Mouse (Mus musculus) embryonic facial prominence, embryonic 10.5 days (tissue): Measurements from ENCODE around the gene T. TPM values are rescaled to one million over a fixed set of nuclear protein-coding genes. Genes with fewer than 3 reads are reported as not detected.

Experiments used
- DNase-seq: peaks from one replicate; pipeline ENCODE4 v3.0.0-alpha.2; 2017; ENCODE audit warnings: low spot score
- H3K27ac ChIP-seq: fragments of 300-500 bp; sonication (generic); replicated peaks from 2 replicates; pipeline ENCODE4 v1.5.1; 2016; ENCODE audit warnings: mild to moderate bottlenecking
- H3K27me3 ChIP-seq: fragments of 300-500 bp; sonication (generic); replicated peaks from 2 replicates; pipeline ENCODE4 v1.6.1; 2016; ENCODE audit warnings: low read depth, mild to moderate bottlenecking; ENCODE audit not compliant: poor library complexity, severe bottlenecking
- H3K36me3 ChIP-seq: fragments of 300-500 bp; sonication (generic); replicated peaks from 2 replicates; pipeline ENCODE4 v1.6.1; 2016; ENCODE audit warnings: mild to moderate bottlenecking, moderate library complexity
- H3K4me1 ChIP-seq: fragments of 300-500 bp; sonication (generic); 2 replicates; pipeline ENCODE4 v1.6.1; 2016
- H3K4me3 ChIP-seq: fragments of 300-500 bp; sonication (generic); 2 replicates; pipeline ENCODE4 v1.5.1; 2016; ENCODE audit warnings: mild to moderate bottlenecking, moderate library complexity
- H3K9me3 ChIP-seq: fragments of 300-500 bp; sonication (generic); 2 replicates; pipeline ENCODE4 v1.6.1; 2016; ENCODE audit warnings: mild to moderate bottlenecking
- WGBS: fragments of 180-500 bp; shearing (Covaris S2); methylation state at CpG from one replicate; pipeline ENCODE4 v1.1.7; 2016; 5-methylcytosine and 5-hydroxymethylcytosine counted together
- polyA plus RNA-seq: library from polyadenylated mRNA; unstranded; fragments of >200 nt; fragmentation: Nextera tagmentation; extraction: Ambion mirVana; gene quantifications from 2 replicates; pipeline ENCODE4 v1.2.1, GENCODE M21; 2016

Gene T
- polyA plus RNA-seq, 1 experiment from 2014 or later = 0.39 TPM

DNA sequence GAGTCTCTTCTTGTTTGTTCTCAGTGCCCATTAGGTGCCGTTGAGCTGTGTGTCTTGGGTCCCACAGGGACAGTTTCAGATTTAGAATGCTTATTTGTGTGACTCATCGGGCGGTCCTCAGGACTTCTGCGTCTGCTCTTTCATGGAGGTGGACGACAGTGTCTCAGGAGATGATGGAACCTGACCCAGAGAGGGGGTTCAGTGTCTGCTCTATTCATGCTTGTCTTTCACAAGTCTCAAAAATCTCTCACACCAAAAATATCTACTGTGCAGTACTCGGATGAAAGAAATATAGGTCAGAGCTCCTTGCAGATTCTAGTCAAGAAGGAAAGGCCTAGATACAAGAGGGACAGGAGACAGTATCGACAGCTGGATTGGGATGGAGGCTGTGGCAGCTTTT, 48.7 kb downstream of the T start:
- DNase-seq = no peak
- Histone ChIP-seq H3K27ac (no peak overlapping the region), H3K36me3 (no peaks in the 10 kb centered on the region), H3K27me3 (no peaks in the 10 kb centered on the region), H3K4me1 (no peaks in the 10 kb centered on the region), H3K4me3 (no peak overlapping the region), H3K9me3 (no peaks in the 10 kb centered on the region)
- 80% methylated on average over 7 of the region's 7 CpGs for WGBS

DNA sequence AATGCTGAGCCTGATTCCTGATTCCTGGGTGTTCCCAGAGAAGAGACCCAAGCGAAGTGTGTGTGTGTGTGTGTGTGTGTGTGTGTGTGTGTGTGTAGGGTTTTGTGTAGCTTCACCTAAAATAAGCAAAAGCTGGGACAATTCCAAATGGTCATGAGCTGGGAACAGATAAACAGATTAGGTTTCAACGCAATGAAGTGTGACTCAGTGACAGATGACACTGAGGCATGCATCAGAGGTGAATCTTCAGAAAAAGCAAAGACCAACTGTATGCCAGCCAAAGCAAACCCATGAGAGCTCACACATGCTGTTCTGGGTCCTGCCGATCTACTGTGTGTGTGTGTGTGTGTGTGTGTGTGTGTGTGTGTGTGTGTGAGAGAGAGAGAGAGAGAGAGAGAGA, 50.0 kb downstream of the T start:
- H3K9me3 ChIP-seq = no peaks in the 10 kb centered on the region
- H3K36me3 ChIP-seq = no peaks in the 10 kb centered on the region
- H3K27ac ChIP-seq = no peak overlapping the region
- no peak overlapping the region for H3K4me3 ChIP-seq
- H3K4me1 ChIP-seq = no peaks in the 10 kb centered on the region
- H3K27me3 ChIP-seq = no peaks in the 10 kb centered on the region
- 78% methylated on average over 3 of the region's 3 CpGs for WGBS
- no peak for DNase-seq

DNA sequence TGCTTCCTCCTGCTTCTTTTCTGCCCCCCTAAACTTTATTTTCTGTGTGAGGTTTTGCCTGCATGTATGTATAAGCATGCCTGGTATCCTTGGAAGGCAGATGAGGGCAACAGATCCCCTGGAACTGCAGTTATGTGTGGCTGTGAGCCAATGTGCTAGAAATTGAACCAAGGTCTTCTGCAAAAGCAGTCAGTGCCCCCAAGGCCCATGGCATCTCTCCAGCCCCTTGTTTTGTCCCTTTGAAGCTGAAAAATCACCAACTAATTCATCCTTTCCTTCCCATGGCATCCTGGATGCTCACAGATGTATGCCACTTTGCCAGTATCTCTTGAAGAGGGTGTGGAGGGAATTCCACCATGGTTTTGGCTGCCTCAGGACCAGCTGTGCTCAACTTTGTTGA, 50.9 kb downstream of the T start:
- no peaks in the 10 kb centered on the region for H3K4me1 ChIP-seq
- no peak overlapping the region for H3K4me3 ChIP-seq
- no peaks in the 10 kb centered on the region for H3K9me3 ChIP-seq
- no peaks in the 10 kb centered on the region for H3K27me3 ChIP-seq
- H3K36me3 ChIP-seq = no peaks in the 10 kb centered on the region
- no peak overlapping the region for H3K27ac ChIP-seq
- DNase-seq = no peak

DNA sequence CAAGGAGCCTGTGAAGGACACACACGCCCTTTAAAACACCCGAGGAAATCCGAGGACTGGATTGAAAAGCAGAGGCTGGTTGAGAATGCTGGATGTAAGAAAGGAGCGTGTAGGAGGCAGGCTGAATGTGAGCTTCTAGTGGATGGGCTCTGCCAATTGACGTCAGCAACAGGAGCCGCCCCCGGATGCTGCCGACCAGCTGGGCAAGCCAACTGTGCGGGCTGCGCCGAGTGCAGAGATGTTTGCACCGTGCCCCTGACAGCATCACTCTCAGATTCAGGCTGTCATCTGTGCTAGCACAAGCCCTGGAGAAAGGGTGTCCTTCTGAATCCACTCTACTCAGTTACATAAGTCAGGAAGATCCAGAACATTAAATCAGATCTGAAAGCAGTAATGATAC, 53.6 kb downstream of the T start:
- H3K4me1 ChIP-seq = no peaks in the 10 kb centered on the region
- no peak overlapping the region for H3K27ac ChIP-seq
- H3K27me3 ChIP-seq = no peaks in the 10 kb centered on the region
- DNase-seq = no peak
- WGBS = 67% methylated on average over 12 of the region's 12 CpGs
- no peaks in the 10 kb centered on the region for H3K36me3 ChIP-seq
- H3K9me3 ChIP-seq = no peaks in the 10 kb centered on the region
- no peak overlapping the region for H3K4me3 ChIP-seq

DNA sequence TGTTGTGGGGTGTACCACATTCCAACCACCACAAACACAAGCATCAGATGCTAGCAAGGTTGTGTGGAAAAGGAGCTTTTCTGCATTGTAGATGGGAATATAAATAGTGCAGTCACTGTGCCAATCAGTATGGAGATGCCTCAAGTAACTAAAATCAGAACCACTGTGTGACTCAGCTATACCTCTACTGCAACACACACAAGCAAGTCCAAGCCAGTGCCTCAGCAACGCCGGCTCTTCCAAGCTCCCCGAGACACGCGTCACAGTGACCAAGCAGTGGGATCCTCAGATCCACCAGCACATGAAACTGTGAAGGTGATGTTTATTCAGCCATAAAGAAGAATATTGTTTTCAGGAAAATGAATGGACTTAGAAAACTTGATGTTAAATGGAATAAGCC, 56.7 kb downstream of the T start:
- WGBS = 89% methylated on average over 5 of the region's 5 CpGs
- Histone ChIP-seq H3K4me1 (no peaks in the 10 kb centered on the region), H3K36me3 (no peaks in the 10 kb centered on the region), H3K27ac (no peak overlapping the region), H3K9me3 (no peaks in the 10 kb centered on the region), H3K27me3 (no peaks in the 10 kb centered on the region), H3K4me3 (no peak overlapping the region)
- DNase-seq = no peak

Other genes starting within 250 kb of the T start
- not detected in 2 replicates for gene Ccr6, start 198.4 kb upstream of the T start, polyA plus RNA-seq
- gene Mpc1, start 151.5 kb upstream of the T start, polyA plus RNA-seq = 70.1 and 82.5 TPM in 2 replicates
- gene Sft2d1, start 123.3 kb upstream of the T start, polyA plus RNA-seq = 60.7 and 63.5 TPM in 2 replicates
- 0.32 and 0.33 TPM in 2 replicates for gene Prr18, start 97.0 kb upstream of the T start, polyA plus RNA-seq
- gene T2, start 78.4 kb upstream of the T start, polyA plus RNA-seq = 0.35 and 0.87 TPM in 2 replicates
- 2.2 and 3.0 TPM in 2 replicates for gene Pde10a, start 90.9 kb downstream of the T start, polyA plus RNA-seq
- gene Gm17087, start 132.5 kb downstream of the T start, polyA plus RNA-seq = not detected in 2 replicates